Mouse (Mus musculus) layer of hippocampus, adult 8-10 months (tissue): ENCODE measurements around the gene Chrm5. TPM values are rescaled to one million over a fixed set of nuclear protein-coding genes. Genes with fewer than 3 reads are reported as not detected.

Source experiments
- DNase-seq, 2 experiments: peaks; one replicate each; pipeline ENCODE4 v3.0.0; 2022; ENCODE audit warnings: low spot score in 2 of 2
- total RNA-seq, 4 experiments: library from RNA; stranded (reverse); gene quantifications; 2 replicates each; pipeline ENCODE4 v1.2.4; 2022

The Chrm5 gene
- total RNA-seq, 4 experiments from 2014 or later, result 5.4 to 9.7 (median 7.4) TPM

- DNase-seq, result no peak
Observed at GRCm38 (mm10) chr2:112429665-112430064, 50.9 kb downstream of the Chrm5 start.

Other genes starting within 250 kb of the Chrm5 start
- gene Lpcat4, start 241.3 kb downstream of the Chrm5 start, total RNA-seq, result 10 to 100 TPM; 82.2 to 88.5 (median 84.5) TPM
- gene Nutm1, start 221.5 kb downstream of the Chrm5 start, total RNA-seq, result not detected
- gene Nop10, start 218.8 kb downstream of the Chrm5 start, total RNA-seq, result 10 to 100 TPM; 44.3 to 56.8 (median 50.6) TPM
- gene Slc12a6, start 214.9 kb downstream of the Chrm5 start, total RNA-seq, result 100 to 1,000 TPM in 3 of 4 experiments, 10 to 100 TPM in 1; 92.5 to 117 (median 109) TPM
- 1 to 10 TPM in 3 of 4 experiments, under 1 TPM in 1; 0.96 to 3.1 (median 2.8) TPM for gene Gm21985, start 214.5 kb downstream of the Chrm5 start, total RNA-seq
- 100 to 1,000 TPM; 125 to 129 (median 127) TPM for gene Emc4, start 112.7 kb downstream of the Chrm5 start, total RNA-seq
- gene Katnbl1, start 101.6 kb downstream of the Chrm5 start, total RNA-seq, result 10 to 100 TPM; 10.6 to 14.5 (median 11.1) TPM
- gene Emc7, start 25.8 kb downstream of the Chrm5 start, total RNA-seq, result 10 to 100 TPM; 42.8 to 48.1 (median 46.4) TPM
- 10 to 100 TPM in 2 of 4 experiments, 1 to 10 TPM in 2; 8.1 to 11.5 (median 10.0) TPM for gene Aven, start 12.2 kb upstream of the Chrm5 start, total RNA-seq